Mouse (Mus musculus): ENCODE results near the gene Itfg2. TPM values are rescaled to one million over a fixed set of nuclear protein-coding genes. Genes with fewer than 3 reads are reported as not detected.
A peak's percentile ranks its signal among the peaks of the same experiment; 100 is the strongest.

The Itfg2 gene
- total and polyA plus RNA-seq, 3 experiments: 8.0 to 45.1 (median 17.9) TPM

GRCm38 (mm10) chr6:128383752-128384151 lies 41.0 kb downstream of the Itfg2 start:
- H3K36me3 ChIP-seq (replicated peaks in 1 of 2; ENCODE audit: control insufficient read depth in 1 of 2, insufficient read depth in 1 of 2, low read length in 1 of 2): no peaks in the 10 kb centered on the region
- no peak overlapping the region for H3K27ac ChIP-seq (ENCODE audit: insufficient read depth, low read depth)
- H3K4me1 ChIP-seq (ENCODE audit: control insufficient read depth in 1 of 2, insufficient read depth in 2 of 2): peaks cover 8 to 43% of the 10 kb centered on the region in 2 experiments; a peak in 2 of 4 replicates
- TF ChIP-seq PAX5 (IDR thresholded peaks at IDR 0.05; ENCODE audit: low read length): peak; percentile 55; the same call in 1 of the 2 replicates
- TF ChIP-seq E2F4 (IDR thresholded peaks at IDR 0.05; ENCODE audit: insufficient replicate concordance, low read depth, low read length): no peak
- TF ChIP-seq HCFC1 (IDR thresholded peaks at IDR 0.05; ENCODE audit: low read depth, low read length): peak; percentile 12; the same call in 1 of the 2 replicates
- TF ChIP-seq MEF2A (IDR thresholded peaks at IDR 0.05; ENCODE audit: borderline replicate concordance, low read depth, low read length): peak; percentile 64; the same call in 1 of the 2 replicates
- no peak for TF ChIP-seq MXI1 (IDR thresholded peaks at IDR 0.05; ENCODE audit: low read depth, low read length)
- TF ChIP-seq EP300 (IDR thresholded peaks at IDR 0.05; ENCODE audit: low read length): peak; percentile 70
- no peak for TF ChIP-seq JUN (IDR thresholded peaks at IDR 0.05; ENCODE audit: insufficient read depth, low read depth, low read length)
- 0 out of 2 replicates have a peak, but pooled peaks have one; percentile 18 for TF ChIP-seq IRF4 (IDR thresholded peaks at IDR 0.05; ENCODE audit: low read depth, low read length)
- TF ChIP-seq ELF1 (IDR thresholded peaks at IDR 0.05; ENCODE audit: low read depth, low read length): peak; percentile 62
- peak; percentile 40; the same call in 1 of the 2 replicates for TF ChIP-seq ZNF384 (IDR thresholded peaks at IDR 0.05; ENCODE audit: low read depth, low read length)
- 0 out of 2 replicates have a peak, but pooled peaks have one; percentile 40 for TF ChIP-seq TCF12 (IDR thresholded peaks at IDR 0.05; ENCODE audit: low read depth, low read length)
- TF ChIP-seq BHLHE40 (IDR thresholded peaks at IDR 0.05; ENCODE audit: low read depth, low read length): 0 out of 2 replicates have a peak, but pooled peaks have one; percentile 22
- no peak; the same call in 1 of the 2 replicates for TF ChIP-seq MAX (IDR thresholded peaks at IDR 0.05; ENCODE audit: low read length)
- H3K4me3 ChIP-seq (replicated peaks in 1 of 3; ENCODE audit: low read depth in 2 of 3, low read length in 2 of 3, poor library complexity in 1 of 3): no peak overlapping the region
- in situ Hi-C loops (cut with MboI; ENCODE audit: low pct_ligation_motif_present, low pct_unique_long_range_greater_than_20kb, low sequenced_read_pairs): no loop called here
- 0 out of 2 replicates have a peak overlapping the region, but pooled peaks have one; percentile 3 for H3K4me2 ChIP-seq (ENCODE audit: insufficient read depth, low read depth, poor library complexity, severe bottlenecking)
- H3K9ac ChIP-seq (ENCODE audit: insufficient read depth, low read depth): no peak overlapping the region
- peak; percentile 60 for DNase-seq (ENCODE audit: extremely low read depth)
- H3K79me2 ChIP-seq (replicated peaks; ENCODE audit: control insufficient read depth, extremely low read depth, insufficient read depth, poor library complexity, severe bottlenecking): no peaks in the 10 kb centered on the region
- dilution Hi-C loops (cut with MboI; ENCODE audit: extremely low pct_ligation_motif_present, extremely low pct_unique_long_range_greater_than_20kb, low sequenced_read_pairs): no loop called here
- H3K9me3 ChIP-seq (replicated peaks; ENCODE audit: low read length): no peaks in the 10 kb centered on the region
- no peaks in the 10 kb centered on the region for H3K27me3 ChIP-seq (replicated peaks)

DNA sequence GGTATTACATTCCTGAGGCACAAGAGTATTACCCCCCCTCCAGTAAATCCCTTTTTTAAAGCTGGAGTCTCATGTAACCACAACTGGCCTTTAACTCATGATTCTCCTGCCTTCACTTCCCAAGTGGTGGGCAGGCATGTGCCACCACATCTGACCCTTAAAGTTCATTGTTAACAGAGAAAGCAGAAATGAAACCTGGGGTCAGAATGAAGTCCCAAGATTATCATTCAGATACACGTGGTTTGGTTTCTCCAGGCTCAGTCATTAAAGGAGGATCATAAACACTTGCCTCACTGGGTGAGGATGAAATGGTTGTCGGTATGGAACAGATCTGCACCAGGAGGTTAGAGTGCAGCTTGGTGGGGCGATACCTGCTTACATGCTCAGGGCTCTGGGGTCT lies 43.5 kb downstream of the Itfg2 start:
- Histone ChIP-seq H3K4me3 (replicated peaks in 1 of 3; ENCODE audit: low read depth in 2 of 3, low read length in 2 of 3, poor library complexity in 1 of 3) (no peak overlapping the region), H3K4me2 (ENCODE audit: insufficient read depth, low read depth, poor library complexity, severe bottlenecking) (no peak overlapping the region), H3K27me3 (replicated peaks) (no peaks in the 10 kb centered on the region), H3K9me3 (replicated peaks; ENCODE audit: low read length) (no peaks in the 10 kb centered on the region), H3K79me2 (replicated peaks; ENCODE audit: control insufficient read depth, extremely low read depth, insufficient read depth, poor library complexity, severe bottlenecking) (no peaks in the 10 kb centered on the region), H3K36me3 (replicated peaks in 1 of 2; ENCODE audit: control insufficient read depth in 1 of 2, insufficient read depth in 1 of 2, low read length in 1 of 2) (peaks cover 0 to 10% of the 10 kb centered on the region in 2 experiments), H3K4me1 (ENCODE audit: control insufficient read depth in 1 of 2, insufficient read depth in 2 of 2) (peaks cover 8 to 43% of the 10 kb centered on the region in 2 experiments; a peak in 2 of 4 replicates), H3K27ac (ENCODE audit: insufficient read depth, low read depth) (no peak overlapping the region), H3K9ac (ENCODE audit: insufficient read depth, low read depth) (no peak overlapping the region)
- dilution Hi-C loops (cut with MboI; ENCODE audit: extremely low pct_ligation_motif_present, extremely low pct_unique_long_range_greater_than_20kb, low sequenced_read_pairs): no loop called here
- in situ Hi-C loops (cut with MboI; ENCODE audit: low pct_ligation_motif_present, low pct_unique_long_range_greater_than_20kb, low sequenced_read_pairs): no loop called here
- no peak for TF ChIP-seq ZMIZ1 (IDR thresholded peaks at IDR 0.05; ENCODE audit: low read depth, low read length)
- TF ChIP-seq POLR2A (IDR thresholded peaks at IDR 0.05; ENCODE audit: low read depth, low read length): no peak
- TF ChIP-seq JUND (conservative IDR thresholded peaks at IDR 0.05; ENCODE audit: low read depth, low read length): no peak
- no peak; the same call in 1 of the 2 replicates for TF ChIP-seq MAX (IDR thresholded peaks at IDR 0.05; ENCODE audit: low read length)
- TF ChIP-seq GABPA (IDR thresholded peaks at IDR 0.05; ENCODE audit: insufficient replicate concordance, low read depth, low read length): no peak
- TF ChIP-seq MAZ (IDR thresholded peaks at IDR 0.05; ENCODE audit: low read depth, low read length): no peak
- peak; percentile 84 for TF ChIP-seq BHLHE40 (IDR thresholded peaks at IDR 0.05; ENCODE audit: low read depth, low read length)
- TF ChIP-seq NELFE (IDR thresholded peaks at IDR 0.05; ENCODE audit: low read depth, low read length): no peak
- TF ChIP-seq USF2 (conservative IDR thresholded peaks at IDR 0.05; ENCODE audit: low read depth, low read length): no peak
- TF ChIP-seq ELF1 (IDR thresholded peaks at IDR 0.05; ENCODE audit: low read depth, low read length): no peak
- TF ChIP-seq USF1 (IDR thresholded peaks at IDR 0.05; ENCODE audit: low read depth, low read length): no peak
- peak; percentile 70 for TF ChIP-seq IRF4 (IDR thresholded peaks at IDR 0.05; ENCODE audit: low read depth, low read length)
- no peak for TF ChIP-seq ZKSCAN1 (IDR thresholded peaks at IDR 0.05; ENCODE audit: borderline replicate concordance, low read depth, low read length)
- no peak for TF ChIP-seq MAFK (IDR thresholded peaks at IDR 0.05; ENCODE audit: insufficient replicate concordance, low read length)
- TF ChIP-seq MYC (IDR thresholded peaks at IDR 0.05; ENCODE audit: low read depth, low read length): no peak; the same call in 1 of the 2 replicates
- TF ChIP-seq POLR2AphosphoS2 (IDR thresholded peaks at IDR 0.05; ENCODE audit: low read depth, low read length): no peak
- no peak for TF ChIP-seq MEF2A (IDR thresholded peaks at IDR 0.05; ENCODE audit: borderline replicate concordance, low read depth, low read length)
- peak; percentile 40 for DNase-seq (ENCODE audit: extremely low read depth)
